Mouse (Mus musculus): ENCODE measurements around the gene Ovch2.

- TF ChIP-seq CTCF (conservative IDR thresholded peaks at IDR 0.05; ENCODE audit: low read length): peak; percentile 71
- no peak for TF ChIP-seq POU5F1 (IDR thresholded peaks at IDR 0.05; ENCODE audit: borderline replicate concordance, low read length)
- no peak for TF ChIP-seq NANOG (IDR thresholded peaks at IDR 0.05; ENCODE audit: borderline replicate concordance, low read length)
Observed at GRCm38 (mm10) chr7:107787977-107788620, 12.9 kb downstream of the Ovch2 start.

Data from E14TG2a.4 (cell line).